Mouse (Mus musculus) cortical plate, adult 2 months (tissue): ENCODE data around the gene Tas2r109. TPM values are rescaled to one million over a fixed set of nuclear protein-coding genes. Genes with fewer than 3 reads are reported as not detected.
"Not testable (repeated sequence)": the region's sequence is repeated elsewhere in the genome, so short reads cannot be mapped to it uniquely, and the experiment has no call there.

Experiments
- H3K27ac ChIP-seq: fragments of 200-500 bp; 2 replicates; pipeline ENCODE4 v1.5.1; 2012; ENCODE audit warnings: low read length, control low read depth, inconsistent platforms; ENCODE audit not compliant: insufficient read depth
- H3K4me1 ChIP-seq: fragments of 200-500 bp; 2 replicates; pipeline ENCODE4 v1.6.1; 2011; ENCODE audit warnings: low read length; ENCODE audit not compliant: control insufficient read depth, insufficient read depth
- H3K4me3 ChIP-seq: fragments of 200-500 bp; 2 replicates; pipeline ENCODE4 v1.5.1; 2011; ENCODE audit warnings: mild to moderate bottlenecking, low read length, control low read depth; ENCODE audit not compliant: insufficient read depth
- CTCF ChIP-seq: fragments of 200-500 bp; IDR thresholded peaks from 2 replicates; pipeline ENCODE4 v1.5.1; 2011; ENCODE audit warnings: mild to moderate bottlenecking, control low read depth, low read length; ENCODE audit not compliant: insufficient read depth; ENCODE audit errors: extremely low read depth
- POLR2A ChIP-seq: fragments of 200-500 bp; IDR thresholded peaks from 2 replicates; pipeline ENCODE4 v1.6.1; 2011; ENCODE audit warnings: mild to moderate bottlenecking, low read length, control low read depth; ENCODE audit not compliant: insufficient read depth; ENCODE audit errors: extremely low read depth
- polyA plus RNA-seq: library from polyadenylated mRNA; depleted of rRNA; stranded (reverse); fragments of >200 nt; gene quantifications from 2 replicates; pipeline ENCODE4 v1.2.3, GENCODE M21; 2012; rRNA removed

Tas2r109 gene
- not detected in 2 replicates for polyA plus RNA-seq

- TF ChIP-seq POLR2A (no peak), CTCF (no peak)
- Histone ChIP-seq H3K4me3 (no peak within 1 kb of the TSS), H3K4me1 (no peaks in the 10 kb centered on the region), H3K27ac (no peak within 1 kb of the TSS)
These were observed at the start of gene Tas2r109 for GRCm38 (mm10) chr6:132980865-132981264. Gene Tas2r109, minus strand, starts transcription at chr6:132980965.

DNA sequence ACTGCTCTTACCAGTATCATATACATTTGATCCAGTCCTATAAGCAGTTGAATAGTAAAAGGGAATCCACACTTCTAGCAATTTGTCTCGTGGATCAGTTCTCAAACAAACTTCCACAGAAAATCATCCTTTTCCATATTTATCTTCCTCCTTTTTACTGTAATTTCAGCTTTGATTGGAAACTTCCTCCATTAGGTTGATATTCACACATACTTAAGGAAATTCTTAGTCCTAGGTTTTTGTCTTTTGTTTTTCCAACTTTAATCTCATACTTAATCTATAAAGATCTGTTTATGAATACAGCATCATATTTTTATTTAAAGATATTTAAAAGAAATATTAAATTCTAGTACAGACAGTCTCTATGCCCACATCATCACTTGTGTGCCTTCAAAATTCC lies 22.9 kb downstream of the Tas2r109 start, which contains the start of gene Tas2r131:
Gene Tas2r131 (minus strand): TSS at position 101 of the 400 bp plus-strand sequence.
- TF ChIP-seq CTCF (no peak), POLR2A (no peak)
- Histone ChIP-seq H3K27ac (no peak within 1 kb of the TSS), H3K4me3 (no peak within 1 kb of the TSS), H3K4me1 (no peaks in the 10 kb centered on the region)

- Histone ChIP-seq H3K27ac (no peak within 1 kb of the TSS), H3K4me3 (no peak within 1 kb of the TSS), H3K4me1 (no peaks in the 10 kb centered on the region)
- no peak for TF ChIP-seq CTCF
- no peak for TF ChIP-seq POLR2A
These were observed 30.0 kb downstream of the Tas2r109 start, which contains the start of gene Tas2r129 for GRCm38 (mm10) chr6:132950802-132951201. Gene Tas2r129, plus strand, starts transcription at chr6:132951102.

DNA sequence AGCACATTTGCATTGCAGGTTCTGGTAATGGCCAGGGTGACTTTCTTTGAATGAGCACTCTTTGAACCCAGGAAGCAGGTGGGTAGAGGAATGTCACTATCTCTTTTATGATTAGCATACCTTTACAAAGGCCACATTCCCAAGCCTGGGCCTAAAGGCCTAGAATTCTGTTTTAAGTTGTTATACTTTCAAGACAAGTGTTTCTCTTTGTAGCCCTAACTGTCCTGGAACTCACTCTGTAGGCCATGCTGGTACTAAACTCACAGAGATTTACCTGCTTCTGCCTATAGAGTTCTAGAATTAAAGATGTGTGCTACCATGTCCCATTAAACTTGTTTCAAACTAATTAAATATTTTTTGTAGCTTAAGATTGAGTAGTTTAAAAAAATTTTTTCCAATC lies 39.4 kb downstream of the Tas2r109 start:
- not testable (repeated sequence) for H3K4me1 ChIP-seq, H3K4me3 ChIP-seq, H3K27ac ChIP-seq

Other genes with a start within 250 kb of the Tas2r109 start
- not detected in 2 replicates for gene Tas2r115, start 242.9 kb downstream of the Tas2r109 start, polyA plus RNA-seq
- gene Tas2r124, start 226.2 kb downstream of the Tas2r109 start, polyA plus RNA-seq = not detected in 2 replicates
- not detected in 2 replicates for gene Tas2r102, start 218.8 kb downstream of the Tas2r109 start, polyA plus RNA-seq
- gene Tas2r136, start 202.8 kb downstream of the Tas2r109 start, polyA plus RNA-seq = not detected in 2 replicates
- gene Tas2r117, start 178.1 kb downstream of the Tas2r109 start, polyA plus RNA-seq = not detected in 2 replicates
- gene Tas2r123, start 133.8 kb downstream of the Tas2r109 start, polyA plus RNA-seq = not detected in 2 replicates
- gene Tas2r116, start 125.5 kb downstream of the Tas2r109 start, polyA plus RNA-seq = not detected in 2 replicates
- not detected in 2 replicates for gene Tas2r110, start 113.0 kb downstream of the Tas2r109 start, polyA plus RNA-seq
- not detected in 2 replicates for gene Tas2r113, start 88.0 kb downstream of the Tas2r109 start, polyA plus RNA-seq
- gene Tas2r125, start 71.3 kb downstream of the Tas2r109 start, polyA plus RNA-seq = not detected in 2 replicates
- gene Tas2r129, start 29.9 kb downstream of the Tas2r109 start, polyA plus RNA-seq = not detected in 2 replicates
- not detected in 2 replicates for gene Tas2r131, start 23.0 kb downstream of the Tas2r109 start, polyA plus RNA-seq
- gene Tas2r103, start 56.1 kb upstream of the Tas2r109 start, polyA plus RNA-seq = not detected in 2 replicates
- not detected in 2 replicates for gene Tas2r140, start 74.9 kb upstream of the Tas2r109 start, polyA plus RNA-seq
- gene Smim10l1, start 123.9 kb upstream of the Tas2r109 start, polyA plus RNA-seq = 69.9 and 71.0 TPM in 2 replicates